Mouse (Mus musculus) myocyte (in vitro differentiated cells): ENCODE results near the gene Smim10l1. TPM values are rescaled to one million over a fixed set of nuclear protein-coding genes. Genes with fewer than 3 reads are reported as not detected.
A peak's percentile ranks its signal among the peaks of the same experiment; 100 is the strongest.

Experiments
- H3K27me3 ChIP-seq: one replicate; pipeline ENCODE4 v1.6.1; 2011; ENCODE audit not compliant: control insufficient read depth, insufficient read depth, insufficient read length
- H3K36me3 ChIP-seq: one replicate; pipeline ENCODE4 v1.6.1; 2011; ENCODE audit not compliant: control insufficient read depth, insufficient read depth
- H3K4me2 ChIP-seq: one replicate; pipeline ENCODE4 v1.6.1; 2011; ENCODE audit warnings: low read depth, control low read depth
- H3K4me3 ChIP-seq: one replicate; pipeline ENCODE4 v1.5.1; 2011; ENCODE audit warnings: mild to moderate bottlenecking, control low read depth, moderate library complexity
- H3K79me2 ChIP-seq: one replicate; pipeline ENCODE4 v1.6.1; 2011; ENCODE audit not compliant: control insufficient read depth, insufficient read depth
- H3ac ChIP-seq: one replicate; pipeline ENCODE4 v1.6.1; 2011; ENCODE audit not compliant: control insufficient read depth, insufficient read length
- CEBPB ChIP-seq: IDR thresholded peaks from 2 replicates; pipeline ENCODE4 v1.6.1; 2011; ENCODE audit warnings: mild to moderate bottlenecking, moderate library complexity; ENCODE audit not compliant: poor library complexity, insufficient read depth, severe bottlenecking
- E2F4 ChIP-seq: IDR thresholded peaks from one replicate; pipeline ENCODE4 v1.6.1; 2011; ENCODE audit warnings: mild to moderate bottlenecking, control low read depth, moderate library complexity; ENCODE audit not compliant: insufficient read depth
- MAX ChIP-seq: IDR thresholded peaks from one replicate; pipeline ENCODE4 v1.6.1; 2011; ENCODE audit warnings: low read depth, mild to moderate bottlenecking, control low read depth
- MYOD1 ChIP-seq, 3 experiments: IDR thresholded peaks; one replicate each; pipeline ENCODE4 v1.6.1; 2011; ENCODE audit warnings: control low read depth in 2 of 3, low read depth in 2 of 3, mild to moderate bottlenecking in 2 of 3, moderate library complexity in 1 of 3; ENCODE audit not compliant: insufficient read length in 2 of 3, control insufficient read depth in 1 of 3
- MYOG ChIP-seq, 3 experiments: IDR thresholded peaks; one replicate each; pipeline ENCODE4 v1.6.1; 2011; ENCODE audit warnings: control low read depth in 2 of 3, low read depth in 2 of 3, mild to moderate bottlenecking in 2 of 3; ENCODE audit not compliant: insufficient read length in 2 of 3, control insufficient read depth in 1 of 3, insufficient read depth in 1 of 3
- POLR2A ChIP-seq: IDR thresholded peaks from one replicate; pipeline ENCODE4 v1.6.1; 2011; ENCODE audit warnings: low read depth, mild to moderate bottlenecking, control low read depth, moderate library complexity; ENCODE audit not compliant: insufficient read length
- POLR2AphosphoS2 ChIP-seq: IDR thresholded peaks from one replicate; pipeline ENCODE4 v1.6.1; 2011; ENCODE audit warnings: low read depth, control low read depth; ENCODE audit not compliant: insufficient read length
- REST ChIP-seq: IDR thresholded peaks from one replicate; pipeline ENCODE4 v1.6.1; 2011; ENCODE audit warnings: mild to moderate bottlenecking, control low read depth, moderate library complexity; ENCODE audit not compliant: insufficient read depth, insufficient read length
- SRF ChIP-seq: IDR thresholded peaks from one replicate; pipeline ENCODE4 v1.6.1; 2011; ENCODE audit warnings: low read depth; ENCODE audit not compliant: control insufficient read depth, insufficient read length
- TCF12 ChIP-seq: IDR thresholded peaks from one replicate; pipeline ENCODE4 v1.6.1; 2011; ENCODE audit warnings: mild to moderate bottlenecking, control low read depth; ENCODE audit not compliant: poor library complexity, insufficient read depth, severe bottlenecking
- TCF3 ChIP-seq: IDR thresholded peaks from one replicate; pipeline ENCODE4 v1.6.1; 2011; ENCODE audit warnings: low read depth, control low read depth; ENCODE audit not compliant: insufficient read length
- USF1 ChIP-seq: IDR thresholded peaks from one replicate; pipeline ENCODE4 v1.6.1; 2011; ENCODE audit warnings: low read depth, mild to moderate bottlenecking, control low read depth, moderate library complexity
- polyA plus RNA-seq: library from polyadenylated mRNA; unstranded; fragments of >200 nt; fragmentation: generic; extraction: Trizol; gene quantifications from one replicate; pipeline ENCODE4 v1.2.1, GENCODE M21; 2012; ENCODE audit warnings: missing spikeins

Gene Smim10l1
- 33.1 TPM for polyA plus RNA-seq

- peaks cover 4% of the 10 kb centered on the region for H3K36me3 ChIP-seq
- peak within 1 kb of the TSS; percentile 66 for H3K4me3 ChIP-seq
- H3K27me3 ChIP-seq = no peaks in the 10 kb centered on the region
- TF ChIP-seq REST = no peak
- no peak for TF ChIP-seq TCF12
- no peak for TF ChIP-seq MYOG (IDR thresholded peaks at IDR 0.05; ENCODE audit: control insufficient read depth in 1 of 3, insufficient read depth in 1 of 3, insufficient read length in 2 of 3, low read depth in 2 of 3)
- no peak for TF ChIP-seq MYOD1 (IDR thresholded peaks at IDR 0.05; ENCODE audit: control insufficient read depth in 1 of 3, insufficient read length in 2 of 3, low read depth in 2 of 3)
- no peak for TF ChIP-seq MAX
- no peak for TF ChIP-seq E2F4
- no peak for TF ChIP-seq POLR2A
- TF ChIP-seq CEBPB = no peak
- no peak for TF ChIP-seq POLR2AphosphoS2
- no peak for TF ChIP-seq TCF3
- no peak for TF ChIP-seq SRF
- TF ChIP-seq USF1 = no peak
- peaks cover 37% of the 10 kb centered on the region for H3K79me2 ChIP-seq
- peak within 1 kb of the TSS; percentile 75 for H3K4me2 ChIP-seq
- peak within 1 kb of the TSS; percentile 87 for H3ac ChIP-seq
Observed at GRCm38 (mm10) chr6:133104609-133104921, at the start of gene Smim10l1. Gene Smim10l1, plus strand, starts transcription at chr6:133104909.

- Histone ChIP-seq H3K4me3 (no peak within 1 kb of the TSS), H3K36me3 (no peaks in the 10 kb centered on the region), H3K27me3 (no peaks in the 10 kb centered on the region), H3ac (no peak within 1 kb of the TSS), H3K4me2 (no peak within 1 kb of the TSS), H3K79me2 (no peaks in the 10 kb centered on the region)
- TF ChIP-seq SRF (no peak), MYOD1 (IDR thresholded peaks at IDR 0.05; ENCODE audit: control insufficient read depth in 1 of 3, insufficient read length in 2 of 3, low read depth in 2 of 3) (no peak), POLR2AphosphoS2 (no peak), E2F4 (no peak), USF1 (no peak), MAX (no peak), TCF12 (no peak), REST (no peak), POLR2A (no peak), TCF3 (no peak), MYOG (IDR thresholded peaks at IDR 0.05; ENCODE audit: control insufficient read depth in 1 of 3, insufficient read depth in 1 of 3, insufficient read length in 2 of 3, low read depth in 2 of 3) (no peak), CEBPB (no peak)
Observed at GRCm38 (mm10) chr6:133055716-133056115, 49.0 kb upstream of the Smim10l1 start, which contains the start of gene Tas2r140. Gene Tas2r140, minus strand, starts transcription at chr6:133055816.

DNA sequence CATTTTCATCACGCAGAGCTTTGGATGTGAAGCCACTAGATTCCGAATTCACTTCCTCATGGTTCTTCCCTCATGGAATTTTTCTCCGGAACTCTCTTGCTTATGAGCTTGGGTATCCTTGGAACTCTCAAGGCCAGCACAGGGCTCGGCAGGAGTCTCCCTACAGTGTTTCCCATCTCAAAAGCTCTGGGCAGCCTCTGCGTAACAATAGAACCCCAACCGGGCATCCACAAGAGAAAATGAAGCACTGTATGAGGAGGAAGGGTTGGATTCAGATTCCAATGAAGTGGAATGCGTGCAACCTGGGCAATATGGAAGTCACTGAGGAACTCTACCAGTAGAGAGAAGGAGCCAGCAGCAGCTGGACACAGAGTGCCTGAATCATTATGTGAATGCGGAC, 12.5 kb upstream of the Smim10l1 start:
- H3K79me2 ChIP-seq = no peaks in the 10 kb centered on the region
- H3K4me2 ChIP-seq = no peak overlapping the region
- H3K4me3 ChIP-seq = no peak overlapping the region
- H3ac ChIP-seq = no peak overlapping the region
- no peaks in the 10 kb centered on the region for H3K36me3 ChIP-seq
- TF ChIP-seq CEBPB (no peak), POLR2AphosphoS2 (no peak), MAX (no peak)
- no peaks in the 10 kb centered on the region for H3K27me3 ChIP-seq

GRCm38 (mm10) chr6:133102430-133102829, 2.3 kb upstream of the Smim10l1 start:
- Histone ChIP-seq H3K4me2 (no peak overlapping the region), H3K27me3 (no peaks in the 10 kb centered on the region), H3ac (no peak overlapping the region), H3K4me3 (no peak overlapping the region), H3K36me3 (no peaks in the 10 kb centered on the region), H3K79me2 (peaks cover 19% of the 10 kb centered on the region)
- TF ChIP-seq REST (no peak), USF1 (no peak), MYOG (IDR thresholded peaks at IDR 0.05; ENCODE audit: control insufficient read depth in 1 of 3, insufficient read depth in 1 of 3, insufficient read length in 2 of 3, low read depth in 2 of 3) (no peak), CEBPB (no peak), E2F4 (no peak), MAX (no peak), TCF12 (no peak), POLR2AphosphoS2 (no peak), SRF (no peak), TCF3 (no peak), MYOD1 (IDR thresholded peaks at IDR 0.05; ENCODE audit: control insufficient read depth in 1 of 3, insufficient read length in 2 of 3, low read depth in 2 of 3) (no peak), POLR2A (no peak)
